Mouse (Mus musculus) CH12.LX (cell line): ENCODE data around the gene Rpl21. TPM values are rescaled to one million over a fixed set of nuclear protein-coding genes. Genes with fewer than 3 reads are reported as not detected.

Experiments
- DNase-seq: peaks from one replicate; pipeline ENCODE4 v3.0.0-alpha.2; 2013; ENCODE audit errors: extremely low read depth
- H3K27ac ChIP-seq: 2 replicates; pipeline ENCODE4 v1.5.1; 2012; ENCODE audit warnings: low read depth, mild to moderate bottlenecking, control low read depth, moderate library complexity; ENCODE audit not compliant: insufficient read depth
- H3K27me3 ChIP-seq: replicated peaks from 2 replicates; pipeline ENCODE3; 2012; ENCODE audit warnings: inconsistent platforms
- H3K36me3 ChIP-seq, 2 experiments: replicated peaks in 1 of 2; 2 replicates each; pipeline versions ENCODE3 to v1.6.1; 2012; ENCODE audit warnings: inconsistent platforms in 1 of 2, low read length in 1 of 2, mild to moderate bottlenecking in 1 of 2, mixed read lengths in 1 of 2, moderate library complexity in 1 of 2; ENCODE audit not compliant: control insufficient read depth in 1 of 2, insufficient read depth in 1 of 2
- H3K4me1 ChIP-seq, 2 experiments: 2 replicates each; pipeline ENCODE4 v1.6.1; 2012; ENCODE audit warnings: inconsistent platforms in 1 of 2, moderate library complexity in 1 of 2; ENCODE audit not compliant: insufficient read depth in 2 of 2, control insufficient read depth in 1 of 2
- H3K4me2 ChIP-seq: 2 replicates; pipeline ENCODE4 v1.6.1; 2012; ENCODE audit warnings: low read depth, mild to moderate bottlenecking, control low read depth; ENCODE audit not compliant: poor library complexity, insufficient read depth, severe bottlenecking
- H3K4me3 ChIP-seq, 3 experiments: fragments of 150-350 bp in 1 of 3; sonication (generic) in 1 of 3; replicated peaks in 1 of 3; 2 replicates each; pipeline versions ENCODE3 to v1.5.1; 2011 to 2012; ENCODE audit warnings: low read depth in 2 of 3, low read length in 2 of 3, mild to moderate bottlenecking in 2 of 3, moderate library complexity in 2 of 3, control low read depth in 1 of 3, improper control_type of control experiment in 1 of 3, inconsistent platforms in 1 of 3, mixed read lengths in 1 of 3; ENCODE audit not compliant: poor library complexity in 1 of 3
- H3K79me2 ChIP-seq: replicated peaks from 2 replicates; pipeline ENCODE4 v1.6.1; 2012; ENCODE audit warnings: mild to moderate bottlenecking, moderate library complexity; ENCODE audit not compliant: control insufficient read depth, poor library complexity, insufficient read depth, severe bottlenecking; ENCODE audit errors: extremely low read depth
- H3K9ac ChIP-seq: 2 replicates; pipeline ENCODE4 v1.6.1; 2012; ENCODE audit warnings: low read depth, mild to moderate bottlenecking, control low read depth, moderate library complexity; ENCODE audit not compliant: insufficient read depth
- H3K9me3 ChIP-seq: replicated peaks from 2 replicates; pipeline ENCODE3; 2012; ENCODE audit warnings: low read length, inconsistent platforms, mixed read lengths
- E2F4 ChIP-seq: IDR thresholded peaks from 2 replicates; pipeline ENCODE4 v1.6.1; 2011; ENCODE audit warnings: low read depth, low read length, improper control_type of control experiment; ENCODE audit not compliant: insufficient replicate concordance
- EP300 ChIP-seq: IDR thresholded peaks from 2 replicates; pipeline ENCODE4 v1.6.1; 2011; ENCODE audit warnings: low read length, improper control_type of control experiment
- IRF4 ChIP-seq: IDR thresholded peaks from 2 replicates; pipeline ENCODE4 v1.6.1; 2014; ENCODE audit warnings: low read depth, mild to moderate bottlenecking, inconsistent platforms, low read length, improper control_type of control experiment
- MAFK ChIP-seq: IDR thresholded peaks from 2 replicates; pipeline ENCODE4 v1.6.1; 2011; ENCODE audit warnings: low read length, improper control_type of control experiment; ENCODE audit not compliant: insufficient replicate concordance
- MAX ChIP-seq: IDR thresholded peaks from 2 replicates; pipeline ENCODE4 v1.6.1; 2011; ENCODE audit warnings: low read length, improper control_type of control experiment
- MEF2A ChIP-seq: IDR thresholded peaks from 2 replicates; pipeline ENCODE4 v1.6.1; 2014; ENCODE audit warnings: low read depth, mild to moderate bottlenecking, inconsistent platforms, low read length, improper control_type of control experiment, borderline replicate concordance
- MXI1 ChIP-seq: IDR thresholded peaks from 2 replicates; pipeline ENCODE4 v1.6.1; 2011; ENCODE audit warnings: mild to moderate bottlenecking, low read depth, low read length, improper control_type of control experiment
- NELFE ChIP-seq: IDR thresholded peaks from 2 replicates; pipeline ENCODE4 v1.6.1; 2011; ENCODE audit warnings: low read depth, low read length, improper control_type of control experiment
- NRF1 ChIP-seq: IDR thresholded peaks from 2 replicates; pipeline ENCODE4 v1.6.1; 2014; ENCODE audit warnings: low read depth, mild to moderate bottlenecking, inconsistent platforms, low read length, improper control_type of control experiment, moderate library complexity
- POLR2A ChIP-seq: IDR thresholded peaks from 2 replicates; pipeline ENCODE4 v1.6.1; 2011; ENCODE audit warnings: low read depth, mild to moderate bottlenecking, improper control_type of control experiment, low read length
- RCOR1 ChIP-seq: conservative IDR thresholded peaks from 2 replicates; pipeline ENCODE4 v1.6.1; 2012; ENCODE audit warnings: low read depth, mild to moderate bottlenecking, inconsistent platforms, low read length, improper control_type of control experiment
- SIN3A ChIP-seq: IDR thresholded peaks from 2 replicates; pipeline ENCODE4 v1.6.1; 2012; ENCODE audit warnings: low read length, improper control_type of control experiment, inconsistent platforms
- TCF12 ChIP-seq: IDR thresholded peaks from 2 replicates; pipeline ENCODE4 v1.6.1; 2014; ENCODE audit warnings: low read depth, mild to moderate bottlenecking, inconsistent platforms, low read length, improper control_type of control experiment
- ZKSCAN1 ChIP-seq: IDR thresholded peaks from 2 replicates; pipeline ENCODE4 v1.6.1; 2012; ENCODE audit warnings: low read depth, inconsistent platforms, low read length, improper control_type of control experiment, borderline replicate concordance
- ZMIZ1 ChIP-seq: IDR thresholded peaks from 2 replicates; pipeline ENCODE4 v1.6.1; 2012; ENCODE audit warnings: low read depth, mild to moderate bottlenecking, inconsistent platforms, low read length, improper control_type of control experiment
- dilution Hi-C: fragments of 300-500 bp; cut with MboI; formaldehyde crosslinking; loops from 2 replicates; pipeline ENCODE4 v1.14.3; 2020; ENCODE audit warnings: low sequenced_read_pairs; ENCODE audit not compliant: extremely low pct_unique_long_range_greater_than_20kb, extremely low pct_ligation_motif_present
- in situ Hi-C: fragments of 300-500 bp; cut with MboI; formaldehyde crosslinking; loops from 3 replicates; pipeline ENCODE4 v1.14.3; 2019; ENCODE audit warnings: low sequenced_read_pairs, low pct_ligation_motif_present, low pct_unique_long_range_greater_than_20kb, mixed read lengths
- polyA plus RNA-seq: library from polyadenylated mRNA; unstranded; fragments of >175 nt; gene quantifications from 2 replicates; pipeline ENCODE4 v1.2.1, GENCODE M21; 2012; ENCODE audit warnings: low read depth; ENCODE audit not compliant: insufficient read length
- total RNA-seq, 2 experiments: library from RNA; depleted of rRNA; stranded (reverse); fragments of 300-350 nt in 1 of 2; fragments of >200 nt in 1 of 2; gene quantifications; 2 replicates each; pipeline ENCODE4 v1.2.3; 2012 to 2014

The Rpl21 gene
- total and polyA plus RNA-seq, 3 experiments: 300 to 1,240 (median 716) TPM

- dilution Hi-C loops (no loop called here), in situ Hi-C loops (no loop called here)
- H3K4me3 ChIP-seq: no peak within 1 kb of the TSS
- H3K79me2 ChIP-seq: no peaks in the 10 kb centered on the region
- DNase-seq: no peak
- H3K4me1 ChIP-seq: no peaks in the 10 kb centered on the region
- no peak within 1 kb of the TSS for H3K27ac ChIP-seq
- no peaks in the 10 kb centered on the region for H3K27me3 ChIP-seq
- peaks cover 0 to 4% of the 10 kb centered on the region in 2 experiments for H3K36me3 ChIP-seq
- H3K4me2 ChIP-seq: no peak within 1 kb of the TSS
- peaks cover 2% of the 10 kb centered on the region for H3K9me3 ChIP-seq
- no peak for TF ChIP-seq SIN3A
- TF ChIP-seq TCF12: no peak
- no peak for TF ChIP-seq ZKSCAN1
- TF ChIP-seq MAX: no peak
- TF ChIP-seq EP300: no peak
- no peak for TF ChIP-seq NRF1
- no peak for TF ChIP-seq E2F4
- TF ChIP-seq MAFK: no peak
- H3K9ac ChIP-seq: no peak within 1 kb of the TSS
Measured at GRCm38 (mm10) chr5:146844945-146845365, 12.3 kb downstream of the Rpl21 start, which contains the start of gene Rasl11a. Rasl11a (plus strand) TSS chr5:146845071.

GRCm38 (mm10) chr5:146846489-146846888 is 13.8 kb downstream of the Rpl21 start:
- Histone ChIP-seq H3K4me1 (no peaks in the 10 kb centered on the region), H3K79me2 (no peaks in the 10 kb centered on the region), H3K27me3 (no peaks in the 10 kb centered on the region), H3K36me3 (no peaks in the 10 kb centered on the region), H3K9me3 (peaks cover 2% of the 10 kb centered on the region), H3K9ac (no peak overlapping the region), H3K4me2 (no peak overlapping the region), H3K27ac (no peak overlapping the region), H3K4me3 (no peak overlapping the region)
- in situ Hi-C loops: no loop called here
- dilution Hi-C loops: no loop called here
- no peak for DNase-seq
- TF ChIP-seq NELFE: no peak
- no peak for TF ChIP-seq MXI1
- TF ChIP-seq POLR2A: no peak
- TF ChIP-seq RCOR1: no peak
- TF ChIP-seq SIN3A: no peak

- dilution Hi-C loops (no loop called here), in situ Hi-C loops (no loop called here)
- TF ChIP-seq IRF4 (no peak), MEF2A (no peak), ZMIZ1 (no peak), ZKSCAN1 (no peak)
- H3K4me2 ChIP-seq: no peak overlapping the region
- H3K27me3 ChIP-seq: peaks cover 2% of the 10 kb centered on the region
- H3K36me3 ChIP-seq: no peaks in the 10 kb centered on the region
- H3K4me1 ChIP-seq: no peaks in the 10 kb centered on the region
- H3K9me3 ChIP-seq: peaks cover 2% of the 10 kb centered on the region
- DNase-seq: no peak
- H3K4me3 ChIP-seq: no peak overlapping the region
- no peak overlapping the region for H3K9ac ChIP-seq
- no peaks in the 10 kb centered on the region for H3K79me2 ChIP-seq
- no peak overlapping the region for H3K27ac ChIP-seq
Measured at GRCm38 (mm10) chr5:146848936-146849582, 16.4 kb downstream of the Rpl21 start.
